Mouse (Mus musculus): ENCODE data around the gene Traf3ip1.

- TF ChIP-seq CTCF (IDR thresholded peaks at IDR 0.05; ENCODE audit: borderline replicate concordance, extremely low read depth, insufficient read depth, insufficient read length): no peak
- no peak for TF ChIP-seq POLR2A (IDR thresholded peaks at IDR 0.05; ENCODE audit: borderline replicate concordance, extremely low read depth, insufficient read depth, insufficient read length, poor library complexity, severe bottlenecking)
These were observed 49.5 kb downstream of the Traf3ip1 start for GRCm38 (mm10) chr1:91543974-91544373.

Measured in brain, embryonic 14.5 days (tissue).